Mouse (Mus musculus) midbrain, embryonic 16.5 days (tissue): Measurements from ENCODE around the gene Tmem108. TPM values are rescaled to one million over a fixed set of nuclear protein-coding genes. Genes with fewer than 3 reads are reported as not detected.

Source experiments
- ATAC-seq: fragments of 200-750 bp; cut with Nextera tagmentation; 2 replicates; pipeline ENCODE4 v1.8.0; 2017; ENCODE audit warnings: moderate TSS enrichment
- H3K27ac ChIP-seq: fragments of 300-500 bp; sonication (generic); 2 replicates; pipeline ENCODE4 v1.5.1; 2014; ENCODE audit warnings: mild to moderate bottlenecking, low read length, mixed read lengths
- H3K27me3 ChIP-seq: fragments of 300-500 bp; sonication (generic); 2 replicates; pipeline ENCODE4 v1.6.1; 2014; ENCODE audit warnings: low read depth, low read length, mixed read lengths; ENCODE audit not compliant: control insufficient read depth, insufficient read depth
- H3K36me3 ChIP-seq: fragments of 300-500 bp; sonication (generic); 2 replicates; pipeline ENCODE4 v1.6.1; 2014; ENCODE audit warnings: mild to moderate bottlenecking, low read length, moderate library complexity, mixed read lengths; ENCODE audit not compliant: control insufficient read depth, insufficient read depth
- H3K4me1 ChIP-seq: fragments of 300-500 bp; sonication (generic); 2 replicates; pipeline ENCODE4 v1.6.1; 2014; ENCODE audit warnings: mild to moderate bottlenecking, low read length, mixed read lengths; ENCODE audit not compliant: control insufficient read depth, insufficient read depth
- H3K4me2 ChIP-seq: fragments of 300-500 bp; sonication (generic); 2 replicates; pipeline ENCODE4 v1.6.1; 2014; ENCODE audit warnings: mild to moderate bottlenecking, low read length, mixed read lengths
- H3K4me3 ChIP-seq: fragments of 300-500 bp; sonication (generic); 2 replicates; pipeline ENCODE4 v1.5.1; 2014; ENCODE audit warnings: low read depth, mild to moderate bottlenecking, low read length, moderate library complexity, mixed read lengths
- H3K9ac ChIP-seq: fragments of 300-500 bp; sonication (generic); 2 replicates; pipeline ENCODE4 v1.6.1; 2014; ENCODE audit warnings: low read depth, low read length, mixed read lengths
- H3K9me3 ChIP-seq: fragments of 300-500 bp; sonication (generic); replicated peaks from 2 replicates; pipeline ENCODE4 v1.6.1; 2014; ENCODE audit warnings: mild to moderate bottlenecking, low read length, mixed read lengths; ENCODE audit not compliant: control insufficient read depth, poor library complexity, severe bottlenecking
- WGBS: fragments of 180-500 bp; shearing (Covaris S2); extraction: QIAGEN DNeasy Blood & Tissue Kit; methylation state at CpG from one replicate; pipeline ENCODE4 v1.1.7; 2014; 5-methylcytosine and 5-hydroxymethylcytosine counted together
- polyA plus RNA-seq: library from polyadenylated mRNA; unstranded; fragments of >200 nt; fragmentation: Nextera tagmentation; extraction: Ambion mirVana; gene quantifications from 2 replicates; pipeline ENCODE4 v1.2.1, GENCODE M21; 2015

Gene Tmem108
- polyA plus RNA-seq, 1 experiment from 2014 or later = 28.9 TPM

DNA sequence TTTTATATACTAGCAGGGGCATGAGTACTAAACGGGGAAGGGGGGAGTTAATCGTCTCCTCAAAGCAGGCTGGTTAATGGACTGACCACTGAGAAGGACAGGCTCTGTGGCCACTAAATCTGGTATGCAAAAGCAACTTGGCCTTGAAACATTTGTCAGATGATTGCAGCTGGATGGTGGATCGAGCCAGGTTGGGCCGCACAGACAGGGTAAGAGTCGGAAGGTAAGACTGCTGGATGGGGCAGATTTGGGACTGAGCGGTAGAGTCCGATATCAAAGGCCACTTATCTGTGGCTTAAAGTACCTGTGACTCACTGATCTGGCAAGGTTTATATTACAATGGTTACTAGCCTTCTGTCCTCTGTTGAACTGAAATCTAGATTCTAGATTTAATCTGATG lies 115.9 kb downstream of the Tmem108 start:
- WGBS = 90% methylated on average over 7 of the region's 7 CpGs

DNA sequence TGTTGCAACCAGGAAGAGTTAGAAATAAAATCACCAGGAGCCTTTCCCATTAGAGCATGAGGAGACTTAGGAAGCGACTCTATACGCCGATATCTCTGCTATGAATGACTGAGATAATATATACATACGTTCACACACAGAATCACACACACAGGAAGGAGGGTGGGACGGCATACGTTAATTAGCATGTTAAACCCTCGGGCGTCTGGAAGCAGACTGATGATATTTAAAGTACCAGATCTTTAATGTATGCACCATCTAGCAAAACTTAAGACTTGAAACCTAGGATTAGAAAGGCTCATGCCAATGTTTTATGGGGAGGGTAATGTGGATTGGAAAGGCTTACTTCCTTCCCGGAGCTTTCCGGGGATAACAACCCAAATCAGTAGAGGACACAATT lies 119.3 kb downstream of the Tmem108 start:
- no peak overlapping the region for H3K27ac ChIP-seq
- no peak for ATAC-seq

More for the DNA sequence above, 115.9 kb downstream of the Tmem108 start:
- Histone ChIP-seq H3K4me3 (no peak overlapping the region), H3K4me1 (peaks cover 10% of the 10 kb centered on the region), H3K36me3 (no peaks in the 10 kb centered on the region), H3K4me2 (no peak overlapping the region), H3K27ac (no peak overlapping the region), H3K9ac (no peak overlapping the region), H3K27me3 (no peaks in the 10 kb centered on the region), H3K9me3 (no peaks in the 10 kb centered on the region)
- no peak for ATAC-seq

GRCm38 (mm10) chr9:103641340-103641739 lies 120.3 kb downstream of the Tmem108 start:
- Histone ChIP-seq H3K9ac (no peak overlapping the region), H3K4me3 (no peak overlapping the region), H3K36me3 (no peaks in the 10 kb centered on the region), H3K27ac (no peak overlapping the region), H3K4me2 (no peak overlapping the region), H3K27me3 (no peaks in the 10 kb centered on the region), H3K9me3 (no peaks in the 10 kb centered on the region), H3K4me1 (peaks cover 10% of the 10 kb centered on the region; the same call in 1 of the 2 replicates)
- ATAC-seq = 0 out of 2 replicates have a peak, but pooled peaks have one; percentile 28
- WGBS = 95% methylated on average over 4 of the region's 4 CpGs

More for the DNA sequence above, 119.3 kb downstream of the Tmem108 start:
- Histone ChIP-seq H3K36me3 (no peaks in the 10 kb centered on the region), H3K4me2 (no peak overlapping the region), H3K9ac (no peak overlapping the region), H3K4me3 (no peak overlapping the region), H3K4me1 (peaks cover 15% of the 10 kb centered on the region), H3K9me3 (no peaks in the 10 kb centered on the region), H3K27me3 (no peaks in the 10 kb centered on the region)
- 50% methylated on average over 10 of the region's 10 CpGs for WGBS

GRCm38 (mm10) chr9:103639413-103639812 lies 122.2 kb downstream of the Tmem108 start:
- Histone ChIP-seq H3K9me3 (no peaks in the 10 kb centered on the region), H3K27ac (no peak overlapping the region), H3K9ac (no peak overlapping the region), H3K4me1 (peaks cover 10% of the 10 kb centered on the region; the same call in 1 of the 2 replicates), H3K36me3 (no peaks in the 10 kb centered on the region), H3K4me3 (no peak overlapping the region), H3K27me3 (no peaks in the 10 kb centered on the region), H3K4me2 (no peak overlapping the region)
- WGBS = 62% methylated on average over 1 of the region's 1 CpGs
- ATAC-seq = no peak

- Histone ChIP-seq H3K27ac (no peak overlapping the region), H3K4me3 (no peak overlapping the region), H3K9ac (no peak overlapping the region), H3K4me2 (no peak overlapping the region), H3K9me3 (no peaks in the 10 kb centered on the region), H3K36me3 (no peaks in the 10 kb centered on the region), H3K4me1 (peaks cover 9% of the 10 kb centered on the region; the same call in 1 of the 2 replicates), H3K27me3 (no peaks in the 10 kb centered on the region)
- WGBS = 79% methylated on average over 3 of the region's 3 CpGs
- no peak for ATAC-seq
Observed at GRCm38 (mm10) chr9:103637451-103637850, 124.2 kb downstream of the Tmem108 start.

- no peaks in the 10 kb centered on the region for H3K9me3 ChIP-seq
- no peaks in the 10 kb centered on the region for H3K36me3 ChIP-seq
- no peak overlapping the region for H3K4me3 ChIP-seq
- H3K9ac ChIP-seq = no peak overlapping the region
- H3K27ac ChIP-seq = no peak overlapping the region
- ATAC-seq = no peak
- H3K4me2 ChIP-seq = no peak overlapping the region
- peaks cover 5% of the 10 kb centered on the region; the same call in 1 of the 2 replicates for H3K4me1 ChIP-seq
- H3K27me3 ChIP-seq = no peaks in the 10 kb centered on the region
- 56% methylated on average over 3 of the region's 3 CpGs for WGBS
Observed at GRCm38 (mm10) chr9:103636847-103637246, 124.8 kb downstream of the Tmem108 start.

- Histone ChIP-seq H3K27me3 (no peaks in the 10 kb centered on the region), H3K4me3 (no peak overlapping the region), H3K9me3 (no peaks in the 10 kb centered on the region), H3K27ac (no peak overlapping the region), H3K4me2 (no peak overlapping the region), H3K36me3 (no peaks in the 10 kb centered on the region), H3K9ac (no peak overlapping the region), H3K4me1 (peaks cover 7% of the 10 kb centered on the region; the same call in 1 of the 2 replicates)
- 8% methylated on average over 9 of the region's 9 CpGs for WGBS
- ATAC-seq = no peak
Observed at GRCm38 (mm10) chr9:103628861-103629469, 132.7 kb downstream of the Tmem108 start.

GRCm38 (mm10) chr9:103627404-103627900 lies 134.2 kb downstream of the Tmem108 start:
- WGBS = 82% methylated on average over 8 of the region's 8 CpGs
- no peak for ATAC-seq
- Histone ChIP-seq H3K27ac (no peak overlapping the region), H3K36me3 (no peaks in the 10 kb centered on the region), H3K4me3 (no peak overlapping the region), H3K27me3 (no peaks in the 10 kb centered on the region), H3K4me1 (peaks cover 7% of the 10 kb centered on the region; the same call in 1 of the 2 replicates), H3K9ac (no peak overlapping the region), H3K9me3 (no peaks in the 10 kb centered on the region), H3K4me2 (no peak overlapping the region)

DNA sequence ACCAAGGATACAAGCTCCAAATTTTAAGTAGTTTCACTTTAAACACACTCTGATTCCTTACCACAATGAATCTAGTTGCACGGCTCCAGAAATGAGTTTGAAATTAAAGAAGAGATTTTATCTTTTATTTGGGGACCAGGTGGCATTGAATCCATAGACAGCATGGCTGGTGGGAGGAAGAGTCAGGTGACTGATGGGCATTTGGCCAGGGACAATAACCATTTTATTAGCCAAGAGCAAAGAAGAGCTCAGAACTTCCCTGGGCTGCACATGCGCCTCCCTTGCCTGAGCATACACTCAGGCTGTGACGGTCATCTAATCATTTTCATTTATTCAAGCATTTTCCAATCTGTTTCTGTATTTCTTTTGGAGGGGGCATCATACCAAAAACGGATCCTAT lies 135.5 kb downstream of the Tmem108 start:
- H3K4me1 ChIP-seq = peaks cover 7% of the 10 kb centered on the region; the same call in 1 of the 2 replicates
- 90% methylated on average over 4 of the region's 4 CpGs for WGBS
- no peak overlapping the region for H3K9ac ChIP-seq
- no peaks in the 10 kb centered on the region for H3K36me3 ChIP-seq
- no peaks in the 10 kb centered on the region for H3K9me3 ChIP-seq
- no peak overlapping the region for H3K4me2 ChIP-seq
- ATAC-seq = no peak
- H3K27me3 ChIP-seq = no peaks in the 10 kb centered on the region
- no peak overlapping the region for H3K27ac ChIP-seq
- H3K4me3 ChIP-seq = no peak overlapping the region
